Mouse (Mus musculus): ENCODE data around the gene Rap2c. TPM values are rescaled to one million over a fixed set of nuclear protein-coding genes. Genes with fewer than 3 reads are reported as not detected.

Rap2c gene
- polyA plus RNA-seq, 1 experiment from 2014 or later = 17.4 TPM

- Histone ChIP-seq H3K4me1 (ENCODE audit: control insufficient read depth, insufficient read depth, low read length) (no peaks in the 10 kb centered on the region), H3K4me3 (ENCODE audit: low read depth, low read length) (no peak overlapping the region), H3K4me2 (ENCODE audit: low read depth, low read length) (no peak overlapping the region), H3K27ac (ENCODE audit: low read depth, low read length) (no peak overlapping the region), H3K27me3 (ENCODE audit: control insufficient read depth, insufficient read depth, low read length) (no peaks in the 10 kb centered on the region), H3K36me3 (ENCODE audit: control insufficient read depth, insufficient read depth, low read length) (no peaks in the 10 kb centered on the region), H3K9me3 (ENCODE audit: control insufficient read depth, low read length) (no peaks in the 10 kb centered on the region), H3K9ac (replicated peaks; ENCODE audit: low read depth, low read length) (no peak overlapping the region)
- WGBS = 92% methylated on average over 6 of the region's 6 CpGs
- ATAC-seq (ENCODE audit: low read depth) = no peak
Observed at GRCm38 (mm10) chrX:50989940-50990339, 27.9 kb downstream of the Rap2c start.

GRCm38 (mm10) chrX:50988581-50988980 is 29.2 kb downstream of the Rap2c start:
- no peak overlapping the region for H3K4me2 ChIP-seq (ENCODE audit: low read depth, low read length)
- WGBS = 48% methylated on average over 1 of the region's 1 CpGs
- H3K27me3 ChIP-seq (ENCODE audit: control insufficient read depth, insufficient read depth, low read length) = no peaks in the 10 kb centered on the region
- H3K36me3 ChIP-seq (ENCODE audit: control insufficient read depth, insufficient read depth, low read length) = no peaks in the 10 kb centered on the region
- no peak overlapping the region for H3K9ac ChIP-seq (replicated peaks; ENCODE audit: low read depth, low read length)
- no peak overlapping the region for H3K27ac ChIP-seq (ENCODE audit: low read depth, low read length)
- no peak for ATAC-seq (ENCODE audit: low read depth)
- no peak overlapping the region for H3K4me3 ChIP-seq (ENCODE audit: low read depth, low read length)
- no peaks in the 10 kb centered on the region for H3K4me1 ChIP-seq (ENCODE audit: control insufficient read depth, insufficient read depth, low read length)
- H3K9me3 ChIP-seq (ENCODE audit: control insufficient read depth, low read length) = no peaks in the 10 kb centered on the region

- H3K4me3 ChIP-seq (ENCODE audit: low read depth, low read length) = no peak overlapping the region
- ATAC-seq (ENCODE audit: low read depth) = no peak
- no peaks in the 10 kb centered on the region for H3K4me1 ChIP-seq (ENCODE audit: control insufficient read depth, insufficient read depth, low read length)
- no peaks in the 10 kb centered on the region for H3K27me3 ChIP-seq (ENCODE audit: control insufficient read depth, insufficient read depth, low read length)
- no peak overlapping the region for H3K9ac ChIP-seq (replicated peaks; ENCODE audit: low read depth, low read length)
- no peaks in the 10 kb centered on the region for H3K9me3 ChIP-seq (ENCODE audit: control insufficient read depth, low read length)
- H3K4me2 ChIP-seq (ENCODE audit: low read depth, low read length) = no peak overlapping the region
- no peak overlapping the region for H3K27ac ChIP-seq (ENCODE audit: low read depth, low read length)
- 73% methylated on average over 2 of the region's 2 CpGs for WGBS
- no peaks in the 10 kb centered on the region for H3K36me3 ChIP-seq (ENCODE audit: control insufficient read depth, insufficient read depth, low read length)
Observed at GRCm38 (mm10) chrX:50978428-50978827, 39.4 kb downstream of the Rap2c start.

GRCm38 (mm10) chrX:50972145-50972544 is 45.7 kb downstream of the Rap2c start:
- H3K4me2 ChIP-seq (ENCODE audit: low read depth, low read length) = no peak overlapping the region
- H3K9ac ChIP-seq (replicated peaks; ENCODE audit: low read depth, low read length) = no peak overlapping the region
- no peak overlapping the region for H3K27ac ChIP-seq (ENCODE audit: low read depth, low read length)
- H3K27me3 ChIP-seq (ENCODE audit: control insufficient read depth, insufficient read depth, low read length) = no peaks in the 10 kb centered on the region
- no peaks in the 10 kb centered on the region for H3K4me1 ChIP-seq (ENCODE audit: control insufficient read depth, insufficient read depth, low read length)
- ATAC-seq (ENCODE audit: low read depth) = no peak
- WGBS = 89% methylated on average over 4 of the region's 4 CpGs
- H3K36me3 ChIP-seq (ENCODE audit: control insufficient read depth, insufficient read depth, low read length) = no peaks in the 10 kb centered on the region
- H3K4me3 ChIP-seq (ENCODE audit: low read depth, low read length) = no peak overlapping the region
- H3K9me3 ChIP-seq (ENCODE audit: control insufficient read depth, low read length) = no peaks in the 10 kb centered on the region

GRCm38 (mm10) chrX:50969907-50970306 is 47.9 kb downstream of the Rap2c start:
- WGBS = 81% methylated on average over 5 of the region's 5 CpGs
- H3K27ac ChIP-seq (ENCODE audit: low read depth, low read length) = no peak overlapping the region
- no peaks in the 10 kb centered on the region for H3K27me3 ChIP-seq (ENCODE audit: control insufficient read depth, insufficient read depth, low read length)
- no peak overlapping the region for H3K4me3 ChIP-seq (ENCODE audit: low read depth, low read length)
- H3K9ac ChIP-seq (replicated peaks; ENCODE audit: low read depth, low read length) = no peak overlapping the region
- ATAC-seq (ENCODE audit: low read depth) = no peak
- no peaks in the 10 kb centered on the region for H3K4me1 ChIP-seq (ENCODE audit: control insufficient read depth, insufficient read depth, low read length)
- no peaks in the 10 kb centered on the region for H3K9me3 ChIP-seq (ENCODE audit: control insufficient read depth, low read length)
- no peaks in the 10 kb centered on the region for H3K36me3 ChIP-seq (ENCODE audit: control insufficient read depth, insufficient read depth, low read length)
- no peak overlapping the region for H3K4me2 ChIP-seq (ENCODE audit: low read depth, low read length)

GRCm38 (mm10) chrX:50968157-50968932 is 49.5 kb downstream of the Rap2c start:
- 78% methylated on average over 10 of the region's 10 CpGs for WGBS
- Histone ChIP-seq H3K36me3 (ENCODE audit: control insufficient read depth, insufficient read depth, low read length) (no peaks in the 10 kb centered on the region), H3K9me3 (ENCODE audit: control insufficient read depth, low read length) (no peaks in the 10 kb centered on the region), H3K27me3 (ENCODE audit: control insufficient read depth, insufficient read depth, low read length) (no peaks in the 10 kb centered on the region), H3K4me2 (ENCODE audit: low read depth, low read length) (no peak overlapping the region), H3K4me1 (ENCODE audit: control insufficient read depth, insufficient read depth, low read length) (no peaks in the 10 kb centered on the region), H3K9ac (replicated peaks; ENCODE audit: low read depth, low read length) (no peak overlapping the region), H3K27ac (ENCODE audit: low read depth, low read length) (no peak overlapping the region), H3K4me3 (ENCODE audit: low read depth, low read length) (no peak overlapping the region)
- no peak for ATAC-seq (ENCODE audit: low read depth)

- Histone ChIP-seq H3K27me3 (ENCODE audit: control insufficient read depth, insufficient read depth, low read length) (no peaks in the 10 kb centered on the region), H3K9me3 (ENCODE audit: control insufficient read depth, low read length) (no peaks in the 10 kb centered on the region), H3K4me1 (ENCODE audit: control insufficient read depth, insufficient read depth, low read length) (no peaks in the 10 kb centered on the region), H3K27ac (ENCODE audit: low read depth, low read length) (no peak overlapping the region), H3K4me3 (ENCODE audit: low read depth, low read length) (no peak overlapping the region), H3K4me2 (ENCODE audit: low read depth, low read length) (no peak overlapping the region), H3K9ac (replicated peaks; ENCODE audit: low read depth, low read length) (no peak overlapping the region), H3K36me3 (ENCODE audit: control insufficient read depth, insufficient read depth, low read length) (no peaks in the 10 kb centered on the region)
- WGBS = 80% methylated on average over 3 of the region's 3 CpGs
- no peak for ATAC-seq (ENCODE audit: low read depth)
Observed at GRCm38 (mm10) chrX:50965157-50965556, 52.7 kb downstream of the Rap2c start.

GRCm38 (mm10) chrX:50962955-50963354 is 54.9 kb downstream of the Rap2c start:
- Histone ChIP-seq H3K27ac (ENCODE audit: low read depth, low read length) (no peak overlapping the region), H3K4me1 (ENCODE audit: control insufficient read depth, insufficient read depth, low read length) (no peaks in the 10 kb centered on the region), H3K9ac (replicated peaks; ENCODE audit: low read depth, low read length) (no peak overlapping the region), H3K4me2 (ENCODE audit: low read depth, low read length) (no peak overlapping the region), H3K36me3 (ENCODE audit: control insufficient read depth, insufficient read depth, low read length) (no peaks in the 10 kb centered on the region), H3K4me3 (ENCODE audit: low read depth, low read length) (no peak overlapping the region), H3K9me3 (ENCODE audit: control insufficient read depth, low read length) (no peaks in the 10 kb centered on the region), H3K27me3 (ENCODE audit: control insufficient read depth, insufficient read depth, low read length) (no peaks in the 10 kb centered on the region)
- no peak for ATAC-seq (ENCODE audit: low read depth)
- 80% methylated on average over 6 of the region's 6 CpGs for WGBS
